Mouse (Mus musculus) MEL (cell line): Measurements from ENCODE around the gene Rgs12. TPM values are rescaled to one million over a fixed set of nuclear protein-coding genes. Genes with fewer than 3 reads are reported as not detected.

Experiments used
- DNase-seq: peaks from one replicate; pipeline ENCODE4 v3.0.0; 2011; ENCODE audit warnings: low read depth, low spot score
- H3K27ac ChIP-seq: 2 replicates; pipeline ENCODE4 v1.5.1; 2012; ENCODE audit warnings: low read depth, mild to moderate bottlenecking, control low read depth, low read length, moderate library complexity; ENCODE audit not compliant: control insufficient read depth
- H3K27me3 ChIP-seq, 2 experiments: fragments of 150-350 bp in 1 of 2; sonication (generic) in 1 of 2; 2 replicates each; pipeline ENCODE4 v1.6.1; 2012; ENCODE audit warnings: low read length in 2 of 2, mild to moderate bottlenecking in 2 of 2, improper control_type of control experiment in 1 of 2, moderate library complexity in 1 of 2; ENCODE audit not compliant: insufficient read depth in 2 of 2, control insufficient read depth in 1 of 2
- H3K36me3 ChIP-seq, 2 experiments: 2 replicates each; pipeline ENCODE4 v1.6.1; 2012 to 2014; ENCODE audit warnings: low read length in 2 of 2, improper control_type of control experiment in 1 of 2, inconsistent platforms in 1 of 2, mild to moderate bottlenecking in 1 of 2; ENCODE audit not compliant: insufficient read depth in 2 of 2, control insufficient read depth in 1 of 2
- H3K4me1 ChIP-seq, 2 experiments: fragments of 150-350 bp in 1 of 2; sonication (generic) in 1 of 2; 2 replicates each; pipeline ENCODE4 v1.6.1; 2012; ENCODE audit warnings: low read length in 2 of 2, improper control_type of control experiment in 1 of 2, mild to moderate bottlenecking in 1 of 2; ENCODE audit not compliant: insufficient read depth in 2 of 2, control insufficient read depth in 1 of 2
- H3K4me3 ChIP-seq, 2 experiments: fragments of 150-350 bp in 1 of 2; sonication (generic) in 1 of 2; 2 replicates each; pipeline ENCODE4 v1.5.1; 2012; ENCODE audit warnings: low read depth in 2 of 2, low read length in 2 of 2, mild to moderate bottlenecking in 2 of 2, moderate library complexity in 2 of 2, control low read depth in 1 of 2, improper control_type of control experiment in 1 of 2; ENCODE audit not compliant: control insufficient read depth in 1 of 2, insufficient read depth in 1 of 2
- H3K79me2 ChIP-seq: 2 replicates; pipeline ENCODE4 v1.6.1; 2012; ENCODE audit warnings: mild to moderate bottlenecking, low read length, moderate library complexity; ENCODE audit not compliant: control insufficient read depth, poor library complexity, insufficient read depth
- H3K9ac ChIP-seq: 2 replicates; pipeline ENCODE4 v1.6.1; 2012; ENCODE audit warnings: low read depth, mild to moderate bottlenecking, control low read depth, low read length, moderate library complexity; ENCODE audit not compliant: control insufficient read depth, poor library complexity, severe bottlenecking
- H3K9me3 ChIP-seq: fragments of 150-350 bp; sonication (generic); replicated peaks from 2 replicates; pipeline ENCODE4 v1.6.1; 2012; ENCODE audit warnings: mild to moderate bottlenecking, low read length, improper control_type of control experiment, moderate library complexity; ENCODE audit not compliant: insufficient read depth
- CHD1 ChIP-seq: IDR thresholded peaks from 2 replicates; pipeline ENCODE4 v1.6.1; 2012; ENCODE audit warnings: low read depth, mild to moderate bottlenecking, inconsistent platforms, low read length, improper control_type of control experiment
- CTCF ChIP-seq, 3 experiments: IDR thresholded peaks in 2 of 3; conservative IDR thresholded peaks in 1 of 3; 2 replicates each; pipeline ENCODE4 v1.5.1; 2011 to 2012; ENCODE audit warnings: low read length in 3 of 3, low read depth in 2 of 3, mild to moderate bottlenecking in 2 of 3, improper control_type of control experiment in 1 of 3, inconsistent platforms in 1 of 3, mixed read lengths in 1 of 3, moderate library complexity in 1 of 3; ENCODE audit not compliant: control insufficient read depth in 1 of 3, insufficient read depth in 1 of 3, poor library complexity in 1 of 3, severe bottlenecking in 1 of 3
- E2F4 ChIP-seq: IDR thresholded peaks from 2 replicates; pipeline ENCODE4 v1.6.1; 2011; ENCODE audit warnings: low read depth, low read length, improper control_type of control experiment, borderline replicate concordance
- EP300 ChIP-seq, 2 experiments: IDR thresholded peaks; 2 replicates each; pipeline ENCODE4 v1.6.1; 2011; ENCODE audit warnings: improper control_type of control experiment in 2 of 2, low read length in 2 of 2, low read depth in 1 of 2, mild to moderate bottlenecking in 1 of 2
- ETS1 ChIP-seq: IDR thresholded peaks from 2 replicates; pipeline ENCODE4 v1.6.1; 2012; ENCODE audit warnings: low read depth, mild to moderate bottlenecking, inconsistent platforms, low read length, improper control_type of control experiment, moderate library complexity
- GABPA ChIP-seq: IDR thresholded peaks from 2 replicates; pipeline ENCODE4 v1.6.1; 2012; ENCODE audit warnings: low read depth, mild to moderate bottlenecking, inconsistent platforms, low read length, improper control_type of control experiment, moderate library complexity
- GATA1 ChIP-seq: IDR thresholded peaks from 2 replicates; pipeline ENCODE4 v1.6.1; 2011; ENCODE audit warnings: low read depth, low read length, improper control_type of control experiment
- JUND ChIP-seq: IDR thresholded peaks from 2 replicates; pipeline ENCODE4 v1.6.1; 2011; ENCODE audit warnings: low read depth, mild to moderate bottlenecking, improper control_type of control experiment, low read length
- KAT2A ChIP-seq: conservative IDR thresholded peaks from 2 replicates; pipeline ENCODE4 v1.6.1; 2012; ENCODE audit warnings: low read depth, low read length, improper control_type of control experiment, inconsistent platforms
- MAX ChIP-seq: IDR thresholded peaks from 2 replicates; pipeline ENCODE4 v1.6.1; 2011; ENCODE audit warnings: low read length, improper control_type of control experiment
- MYB ChIP-seq: IDR thresholded peaks from 2 replicates; pipeline ENCODE4 v1.6.1; 2011; ENCODE audit warnings: mild to moderate bottlenecking, low read depth, low read length, improper control_type of control experiment
- NRF1 ChIP-seq: IDR thresholded peaks from 2 replicates; pipeline ENCODE4 v1.6.1; 2014; ENCODE audit warnings: low read depth, mild to moderate bottlenecking, inconsistent platforms, low read length, improper control_type of control experiment, moderate library complexity; ENCODE audit not compliant: poor library complexity, insufficient read depth, severe bottlenecking
- POLR2A ChIP-seq, 2 experiments: IDR thresholded peaks; 2 replicates each; pipeline ENCODE4 v1.6.1; 2011 to 2012; ENCODE audit warnings: low read length in 2 of 2, mild to moderate bottlenecking in 2 of 2, control low read depth in 1 of 2, improper control_type of control experiment in 1 of 2, low read depth in 1 of 2, moderate library complexity in 1 of 2; ENCODE audit not compliant: control insufficient read depth in 1 of 2, insufficient read depth in 1 of 2, poor library complexity in 1 of 2
- POLR2AphosphoS2 ChIP-seq: IDR thresholded peaks from 2 replicates; pipeline ENCODE4 v1.6.1; 2011; ENCODE audit warnings: low read length, improper control_type of control experiment
- POLR2AphosphoS5 ChIP-seq: IDR thresholded peaks from 2 replicates; pipeline ENCODE4 v1.6.1; 2012; ENCODE audit warnings: low read depth, borderline replicate concordance, mild to moderate bottlenecking, inconsistent platforms, low read length, moderate library complexity, mixed read lengths
- RAD21 ChIP-seq: IDR thresholded peaks from 2 replicates; pipeline ENCODE4 v1.6.1; 2011; ENCODE audit warnings: mild to moderate bottlenecking, low read depth, low read length, improper control_type of control experiment
- RCOR1 ChIP-seq: IDR thresholded peaks from 2 replicates; pipeline ENCODE4 v1.6.1; 2012; ENCODE audit warnings: low read depth, mild to moderate bottlenecking, inconsistent platforms, low read length, improper control_type of control experiment
- SMC3 ChIP-seq: IDR thresholded peaks from 2 replicates; pipeline ENCODE4 v1.6.1; 2011; ENCODE audit warnings: low read depth, low read length, improper control_type of control experiment
- TAL1 ChIP-seq: IDR thresholded peaks from 2 replicates; pipeline ENCODE4 v1.6.1; 2012; ENCODE audit warnings: mild to moderate bottlenecking, inconsistent platforms, low read length, moderate library complexity, mixed read lengths
- TCF12 ChIP-seq: IDR thresholded peaks from 2 replicates; pipeline ENCODE4 v1.6.1; 2014; ENCODE audit warnings: low read depth, mild to moderate bottlenecking, inconsistent platforms, low read length, improper control_type of control experiment, moderate library complexity
- UBTF ChIP-seq: IDR thresholded peaks from 2 replicates; pipeline ENCODE4 v1.6.1; 2012; ENCODE audit warnings: low read depth, mild to moderate bottlenecking, inconsistent platforms, low read length, improper control_type of control experiment, moderate library complexity, borderline replicate concordance; ENCODE audit not compliant: insufficient read depth
- USF1 ChIP-seq: IDR thresholded peaks from 2 replicates; pipeline ENCODE4 v1.6.1; 2014; ENCODE audit warnings: low read depth, mild to moderate bottlenecking, inconsistent platforms, low read length, improper control_type of control experiment, moderate library complexity
- ZC3H11A ChIP-seq: IDR thresholded peaks from 2 replicates; pipeline ENCODE4 v1.6.1; 2012; ENCODE audit warnings: low read depth, mild to moderate bottlenecking, inconsistent platforms, low read length, improper control_type of control experiment
- polyA plus RNA-seq, 2 experiments: library from polyadenylated mRNA; stranded (reverse) in 1 of 2; unstranded in 1 of 2; fragments of >175 nt in 1 of 2; fragments of >200 nt in 1 of 2; gene quantifications; 2 replicates each; pipeline versions ENCODE4 v1.2.1 to v1.2.4; 2012; ENCODE audit warnings: low replicate concordance in 2 of 2, low read depth in 1 of 2; ENCODE audit not compliant: insufficient read length in 2 of 2, insufficient read depth in 1 of 2, missing spikeins in 1 of 2
- total RNA-seq: library from RNA; depleted of rRNA; stranded (reverse); fragments of 300-350 nt; gene quantifications from 2 replicates; pipeline ENCODE4 v1.2.3, GENCODE M21; 2012

The Rgs12 gene
- total and polyA plus RNA-seq, 3 experiments: 11.9 to 15.4 TPM; not detected in 1

DNA sequence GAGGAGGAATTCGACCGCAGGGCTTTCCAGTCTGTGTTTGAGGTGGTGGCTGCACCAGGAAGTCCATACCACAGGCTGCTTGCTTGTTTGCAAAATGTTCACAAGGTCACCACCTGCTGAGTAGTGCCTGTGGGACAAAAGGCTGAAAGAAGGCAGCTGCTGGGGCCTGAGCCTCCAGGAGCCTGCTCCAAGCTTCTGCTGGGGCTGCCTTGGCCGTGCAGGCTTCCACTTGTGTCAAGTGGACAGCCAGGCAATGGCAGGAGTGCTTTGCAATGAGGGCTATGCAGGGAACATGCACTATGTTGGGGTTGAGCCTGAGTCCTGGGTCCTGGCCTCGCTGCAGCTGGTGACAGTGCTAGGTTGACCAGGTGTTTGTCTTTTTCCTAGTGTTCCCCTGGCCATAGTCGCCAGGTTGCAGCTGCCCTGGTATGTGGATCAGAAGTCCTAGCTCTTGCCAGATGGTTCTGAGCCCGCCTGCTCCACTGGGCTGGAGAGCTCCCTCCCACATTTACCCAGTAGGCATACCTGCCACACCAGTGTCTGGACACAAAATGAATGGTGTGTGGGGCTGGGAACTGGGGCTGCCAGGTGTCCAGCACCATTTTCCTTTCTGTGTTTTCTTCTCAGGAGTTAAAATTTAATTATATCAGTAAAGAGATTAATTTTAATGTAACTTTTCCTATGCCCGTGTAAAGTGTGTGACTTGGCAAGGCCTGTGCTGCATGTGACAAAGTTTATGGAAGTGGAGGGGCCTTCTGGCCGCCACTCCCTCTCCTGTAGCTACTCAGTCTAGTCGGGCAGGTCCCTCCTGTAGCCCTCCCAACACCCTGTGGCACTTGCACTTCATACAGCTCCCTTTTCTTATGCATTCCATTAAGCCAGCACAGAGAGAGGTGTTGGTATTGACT lies 40.3 kb upstream of the Rgs12 start:
- H3K27ac ChIP-seq: no peak overlapping the region
- no peaks in the 10 kb centered on the region for H3K79me2 ChIP-seq
- no peaks in the 10 kb centered on the region; a peak in 1 of 4 replicates for H3K4me1 ChIP-seq
- H3K27me3 ChIP-seq: no peaks in the 10 kb centered on the region
- TF ChIP-seq KAT2A (no peak), SMC3 (no peak), ZC3H11A (no peak), NRF1 (no peak), CHD1 (no peak), RCOR1 (no peak), USF1 (no peak), E2F4 (no peak), MYB (no peak), MAX (no peak)
- no peaks in the 10 kb centered on the region for H3K9me3 ChIP-seq
- peaks cover 0 to 11% of the 10 kb centered on the region in 2 experiments; a peak in 2 of 4 replicates for H3K36me3 ChIP-seq
- H3K9ac ChIP-seq: no peak overlapping the region
- H3K4me3 ChIP-seq: no peak overlapping the region
- DNase-seq: no peak

DNA sequence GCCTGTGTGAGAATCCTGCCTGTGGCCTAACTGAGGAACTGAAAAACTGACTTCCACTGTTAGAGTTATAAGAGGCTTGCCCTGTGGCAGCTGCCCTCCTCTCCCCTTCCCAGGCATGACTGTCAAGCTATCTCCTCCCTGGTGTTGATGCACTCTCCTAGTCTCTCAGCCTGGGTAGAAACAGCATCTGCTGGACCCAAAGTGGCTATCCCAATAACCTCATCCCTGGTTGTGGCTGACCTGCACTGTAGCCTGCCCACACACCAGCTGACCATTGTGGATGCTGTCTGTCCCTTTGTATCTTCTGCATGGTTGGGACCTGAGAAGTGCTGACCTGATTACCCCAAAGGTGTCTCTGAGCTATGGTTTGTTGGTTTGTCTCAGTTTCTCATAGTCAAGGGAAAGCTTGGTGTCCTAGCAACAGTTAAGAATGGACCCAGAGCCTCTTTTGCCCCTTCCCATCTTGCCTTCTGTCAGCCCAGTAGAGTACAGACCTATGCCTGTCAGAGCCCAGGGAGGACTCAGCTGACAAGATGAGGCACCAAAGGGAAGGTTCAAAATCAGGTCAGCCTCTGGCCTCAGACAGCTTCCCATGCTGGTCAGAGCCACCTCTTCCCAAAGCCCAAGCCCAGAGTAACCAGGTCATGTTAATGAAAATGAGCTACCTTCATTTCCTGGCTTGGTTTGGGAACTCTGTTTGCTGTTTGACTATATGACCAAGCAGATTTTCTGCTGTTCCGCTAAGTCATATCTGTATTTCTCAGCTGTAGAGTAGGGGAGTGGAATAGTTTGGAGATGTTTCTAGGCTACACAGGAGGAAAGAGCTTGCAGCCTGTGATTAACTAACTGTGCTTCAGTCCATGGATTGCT lies 39.4 kb upstream of the Rgs12 start:
- no peak overlapping the region for H3K9ac ChIP-seq
- no peaks in the 10 kb centered on the region for H3K9me3 ChIP-seq
- no peak overlapping the region for H3K27ac ChIP-seq
- peak; percentile 40 for DNase-seq
- TF ChIP-seq ETS1 (0 out of 2 replicates have a peak, but pooled peaks have one; percentile 16), JUND (no peak)
- H3K4me1 ChIP-seq: no peaks in the 10 kb centered on the region; a peak in 1 of 4 replicates
- peaks cover 0 to 7% of the 10 kb centered on the region in 2 experiments; a peak in 2 of 4 replicates for H3K36me3 ChIP-seq
- H3K4me3 ChIP-seq: no peak overlapping the region
- no peaks in the 10 kb centered on the region for H3K27me3 ChIP-seq
- no peaks in the 10 kb centered on the region for H3K79me2 ChIP-seq

DNA sequence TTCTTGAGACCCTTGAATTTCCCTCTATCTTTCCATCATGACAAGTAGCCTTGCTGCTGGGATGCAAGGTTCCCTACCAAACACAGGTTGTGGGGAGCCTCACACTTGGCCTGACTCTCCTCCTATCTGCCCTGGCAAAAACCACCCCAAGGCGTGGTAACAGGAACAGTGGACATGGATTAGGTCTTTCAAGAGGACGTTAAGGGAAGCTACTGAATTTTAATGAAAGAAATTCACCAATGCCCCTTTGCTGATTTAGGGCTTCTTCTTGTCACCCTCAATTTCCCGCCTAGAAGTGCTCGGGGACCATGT lies 38.8 kb upstream of the Rgs12 start:
- Histone ChIP-seq H3K4me1 (no peaks in the 10 kb centered on the region; a peak in 1 of 4 replicates), H3K9me3 (no peaks in the 10 kb centered on the region), H3K79me2 (no peaks in the 10 kb centered on the region), H3K36me3 (peaks cover 0 to 4% of the 10 kb centered on the region in 2 experiments; a peak in 2 of 4 replicates), H3K9ac (no peak overlapping the region), H3K27me3 (no peaks in the 10 kb centered on the region), H3K4me3 (no peak overlapping the region), H3K27ac (no peak overlapping the region)
- no peak for DNase-seq
- no peak for TF ChIP-seq ETS1
- no peak for TF ChIP-seq RCOR1
- no peak for TF ChIP-seq UBTF
- TF ChIP-seq EP300 (IDR thresholded peaks at IDR 0.05; ENCODE audit: low read depth in 1 of 2, low read length in 2 of 2): no peak
- no peak for TF ChIP-seq RAD21
- TF ChIP-seq TCF12: no peak
- TF ChIP-seq CTCF (IDR thresholded peaks at IDR 0.05 in 2 of 3, conservative IDR thresholded peaks at IDR 0.05 in 1 of 3; ENCODE audit: control insufficient read depth in 1 of 3, insufficient read depth in 1 of 3, low read depth in 2 of 3, low read length in 3 of 3, poor library complexity in 1 of 3, severe bottlenecking in 1 of 3): no peak
- TF ChIP-seq MYB: no peak
- TF ChIP-seq TAL1: no peak
- TF ChIP-seq GABPA: no peak
- TF ChIP-seq USF1: no peak
- TF ChIP-seq POLR2AphosphoS5: no peak
- TF ChIP-seq GATA1: no peak
- TF ChIP-seq E2F4: no peak
- TF ChIP-seq POLR2AphosphoS2: no peak
- no peak for TF ChIP-seq POLR2A (IDR thresholded peaks at IDR 0.05; ENCODE audit: control insufficient read depth in 1 of 2, insufficient read depth in 1 of 2, low read depth in 1 of 2, low read length in 2 of 2, poor library complexity in 1 of 2)
